Mouse (Mus musculus) forebrain, embryonic 10.5 days (tissue): ENCODE results near the gene Tmem267. TPM values are rescaled to one million over a fixed set of nuclear protein-coding genes. Genes with fewer than 3 reads are reported as not detected.
A peak's percentile ranks its signal among the peaks of the same experiment; 100 is the strongest.
"Not testable (repeated sequence)": the region's sequence is repeated elsewhere in the genome, so short reads cannot be mapped to it uniquely, and the experiment has no call there.

Experiments
- DNase-seq: peaks from one replicate; pipeline ENCODE4 v3.0.0-alpha.2; 2017; ENCODE audit warnings: low spot score; ENCODE audit errors: extremely low spot score
- H3K27ac ChIP-seq: fragments of 300-500 bp; sonication (generic); 2 replicates; pipeline ENCODE4 v1.5.1; 2016; ENCODE audit warnings: mild to moderate bottlenecking
- H3K27me3 ChIP-seq: fragments of 300-500 bp; sonication (generic); 2 replicates; pipeline ENCODE4 v1.6.1; 2016; ENCODE audit warnings: mild to moderate bottlenecking; ENCODE audit not compliant: poor library complexity, severe bottlenecking
- H3K36me3 ChIP-seq: fragments of 300-500 bp; sonication (generic); replicated peaks from 2 replicates; pipeline ENCODE4 v1.6.1; 2016; ENCODE audit warnings: mild to moderate bottlenecking, moderate library complexity
- H3K4me1 ChIP-seq: fragments of 300-500 bp; sonication (generic); 2 replicates; pipeline ENCODE4 v1.6.1; 2016
- H3K4me3 ChIP-seq: fragments of 300-500 bp; sonication (generic); 2 replicates; pipeline ENCODE4 v1.5.1; 2016; ENCODE audit warnings: mild to moderate bottlenecking, moderate library complexity
- H3K9me3 ChIP-seq: fragments of 300-500 bp; sonication (generic); 2 replicates; pipeline ENCODE4 v1.6.1; 2016; ENCODE audit warnings: mild to moderate bottlenecking, moderate library complexity
- WGBS: fragments of 180-500 bp; shearing (Covaris S2); methylation state at CpG from one replicate; pipeline ENCODE4 v1.1.7; 2016; 5-methylcytosine and 5-hydroxymethylcytosine counted together
- polyA plus RNA-seq: library from polyadenylated mRNA; unstranded; fragments of >200 nt; fragmentation: Nextera tagmentation; extraction: Ambion mirVana; gene quantifications from 2 replicates; pipeline ENCODE4 v1.2.1, GENCODE M21; 2016

Tmem267 gene
- 2.0 and 2.2 TPM in 2 replicates for polyA plus RNA-seq

GRCm38 (mm10) chr13:119487880-119488580 is at the start of gene Tmem267, which contains the start of gene 3110070M22Rik:
Tmem267 (plus strand) TSS chr13:119488039.
3110070M22Rik (minus strand) TSS chr13:119488383.
- Histone ChIP-seq H3K27ac (no peak within 1 kb of the TSS; the same call in 1 of the 2 replicates), H3K4me1 (no peaks in the 10 kb centered on the region), H3K27me3 (no peaks in the 10 kb centered on the region), H3K4me3 (no peak within 1 kb of the TSS), H3K36me3 (peaks cover 41% of the 10 kb centered on the region), H3K9me3 (peaks cover 24% of the 10 kb centered on the region)
- WGBS = 79% methylated on average over 87 of the region's 87 CpGs
- peak; percentile 61 for DNase-seq

DNA sequence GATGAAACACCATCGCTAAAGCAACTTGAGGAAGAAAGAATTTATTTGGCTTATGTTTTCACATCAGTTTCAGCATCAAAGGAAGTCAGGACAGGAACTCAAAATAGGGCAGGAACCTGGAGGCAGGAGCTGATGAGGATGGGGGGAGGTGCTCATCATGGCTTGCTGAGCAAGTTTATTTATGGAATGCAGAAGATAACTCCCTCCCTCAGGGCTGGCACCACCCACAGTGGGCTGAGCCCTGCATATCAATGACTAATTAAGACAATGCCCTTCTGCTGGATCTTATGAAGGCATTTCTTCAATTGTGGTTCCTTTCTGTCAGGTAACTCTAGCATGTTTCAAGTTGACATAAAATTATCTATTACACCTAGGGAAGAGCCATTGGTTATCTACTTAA is 45.6 kb upstream of the Tmem267 start:
- no peaks in the 10 kb centered on the region for H3K9me3 ChIP-seq
- 94% methylated on average over 1 of the region's 1 CpGs for WGBS
- H3K27ac ChIP-seq = no peak overlapping the region
- no peak overlapping the region for H3K4me3 ChIP-seq
- no peaks in the 10 kb centered on the region for H3K4me1 ChIP-seq
- no peak for DNase-seq
- peaks cover 99% of the 10 kb centered on the region for H3K36me3 ChIP-seq
- H3K27me3 ChIP-seq = no peaks in the 10 kb centered on the region

- Histone ChIP-seq H3K27me3 (no peaks in the 10 kb centered on the region), H3K36me3 (peaks cover 94% of the 10 kb centered on the region), H3K4me3 (no peak overlapping the region), H3K27ac (no peak overlapping the region), H3K9me3 (no peaks in the 10 kb centered on the region), H3K4me1 (no peaks in the 10 kb centered on the region)
- WGBS = 93% methylated on average over 4 of the region's 4 CpGs
- no peak for DNase-seq
Observed at GRCm38 (mm10) chr13:119453563-119453962, 34.3 kb upstream of the Tmem267 start.

GRCm38 (mm10) chr13:119455082-119455481 is 32.8 kb upstream of the Tmem267 start:
- H3K27me3 ChIP-seq = no peaks in the 10 kb centered on the region
- DNase-seq = no peak
- no peaks in the 10 kb centered on the region for H3K4me1 ChIP-seq
- H3K36me3 ChIP-seq = peaks cover 89% of the 10 kb centered on the region
- no peaks in the 10 kb centered on the region for H3K9me3 ChIP-seq
- no peak overlapping the region for H3K4me3 ChIP-seq
- no peak overlapping the region for H3K27ac ChIP-seq

GRCm38 (mm10) chr13:119456342-119456741 is 31.5 kb upstream of the Tmem267 start:
- H3K4me1 ChIP-seq = no peaks in the 10 kb centered on the region
- WGBS = 95% methylated on average over 7 of the region's 7 CpGs
- H3K4me3 ChIP-seq = no peak overlapping the region
- H3K27me3 ChIP-seq = no peaks in the 10 kb centered on the region
- DNase-seq = no peak
- no peak overlapping the region for H3K27ac ChIP-seq
- peaks cover 76% of the 10 kb centered on the region for H3K36me3 ChIP-seq
- H3K9me3 ChIP-seq = no peaks in the 10 kb centered on the region

GRCm38 (mm10) chr13:119461900-119462595 is 25.8 kb upstream of the Tmem267 start:
- Histone ChIP-seq H3K9me3 (no peaks in the 10 kb centered on the region), H3K27ac (peak overlapping the region; percentile 85), H3K4me1 (peaks cover 15% of the 10 kb centered on the region), H3K4me3 (peak overlapping the region; percentile 68), H3K36me3 (peaks cover 40% of the 10 kb centered on the region), H3K27me3 (no peaks in the 10 kb centered on the region)
- 4% methylated on average over 10 of the region's 10 CpGs for WGBS
- DNase-seq = no peak

DNA sequence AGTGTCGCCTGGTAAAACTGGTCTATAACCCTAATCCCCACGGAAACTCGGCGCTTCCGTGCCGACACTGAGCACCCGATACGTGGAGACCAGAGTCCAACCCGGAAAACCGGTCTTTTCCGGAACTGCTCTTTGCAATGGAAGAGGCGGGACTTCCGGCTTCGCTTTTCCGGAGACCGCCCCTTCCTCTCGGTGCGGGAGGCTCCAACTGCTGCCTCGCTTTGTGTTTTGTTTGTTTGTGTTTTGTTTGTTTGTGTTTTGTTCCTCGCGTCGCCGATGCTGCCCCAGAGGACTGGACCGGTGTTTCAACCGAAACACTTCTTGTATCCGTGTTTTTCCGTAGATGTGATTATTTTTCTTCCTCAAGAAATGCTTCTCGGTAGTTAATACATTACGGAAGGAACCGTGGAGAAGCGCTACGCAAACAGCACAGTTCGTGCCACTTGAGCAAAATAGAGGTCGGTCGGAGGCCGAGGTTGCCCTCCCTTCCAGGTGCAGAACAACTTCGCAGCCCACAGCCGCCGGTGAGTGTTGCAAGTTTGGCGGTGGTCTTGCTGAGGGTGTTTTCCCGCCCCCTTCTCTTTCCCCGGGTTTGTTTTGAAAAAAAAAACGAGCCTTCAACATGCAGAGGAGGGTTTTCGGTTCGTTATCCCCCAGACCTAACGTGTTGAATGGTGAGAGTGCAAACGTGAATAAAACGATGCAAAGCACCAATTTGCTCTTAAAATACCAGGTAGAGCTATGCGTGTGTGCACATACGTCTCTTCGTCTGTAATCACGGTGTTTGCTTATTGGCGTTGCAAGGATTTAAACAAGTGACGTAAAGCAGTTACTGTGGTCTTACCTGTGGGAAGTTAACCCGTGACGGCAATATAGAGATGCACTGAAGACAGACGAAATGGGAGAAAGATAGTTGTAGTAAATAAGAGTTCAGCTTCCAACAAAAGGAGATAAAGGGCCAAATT is 25.0 kb upstream of the Tmem267 start, which contains the start of gene 4833420G17Rik:
Gene 4833420G17Rik (plus strand): TSS at position 173 of the 965 bp plus-strand sequence.
- peak within 1 kb of the TSS; percentile 85 for H3K27ac ChIP-seq
- WGBS = 7% methylated on average over 57 of the region's 57 CpGs

DNA sequence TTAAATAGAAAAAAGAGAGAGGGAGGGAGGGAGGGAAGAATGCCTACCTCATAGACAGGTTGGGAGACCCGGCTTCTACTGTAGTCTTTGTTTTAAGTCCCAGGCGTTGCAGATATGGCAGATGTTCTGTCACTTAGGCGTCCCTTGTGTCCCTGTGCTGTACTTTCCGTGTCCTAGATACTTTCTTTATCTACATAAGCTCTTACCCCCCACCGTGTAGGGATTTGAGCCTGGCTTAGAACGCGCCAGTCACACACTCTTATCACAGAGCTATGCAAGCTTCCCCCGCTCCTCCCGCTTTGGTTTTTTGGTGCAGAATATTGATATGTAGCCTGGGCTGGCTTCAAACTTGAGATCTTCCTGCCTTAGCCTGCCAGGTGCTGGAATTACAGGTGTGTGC is 11.2 kb upstream of the Tmem267 start:
- no peak for DNase-seq
- Histone ChIP-seq H3K4me3 (no peak overlapping the region), H3K9me3 (no peaks in the 10 kb centered on the region), H3K27me3 (no peaks in the 10 kb centered on the region), H3K4me1 (no peaks in the 10 kb centered on the region), H3K36me3 (peaks cover 97% of the 10 kb centered on the region), H3K27ac (no peak overlapping the region)
- WGBS = 93% methylated on average over 9 of the region's 9 CpGs

More for the DNA sequence above, 25.0 kb upstream of the Tmem267 start, which contains the start of gene 4833420G17Rik:
- Histone ChIP-seq H3K4me1 (peaks cover 15% of the 10 kb centered on the region), H3K9me3 (no peaks in the 10 kb centered on the region), H3K4me3 (peak within 1 kb of the TSS; percentile 68), H3K27me3 (no peaks in the 10 kb centered on the region), H3K36me3 (peaks cover 41% of the 10 kb centered on the region)
- peak; percentile 88 for DNase-seq

DNA sequence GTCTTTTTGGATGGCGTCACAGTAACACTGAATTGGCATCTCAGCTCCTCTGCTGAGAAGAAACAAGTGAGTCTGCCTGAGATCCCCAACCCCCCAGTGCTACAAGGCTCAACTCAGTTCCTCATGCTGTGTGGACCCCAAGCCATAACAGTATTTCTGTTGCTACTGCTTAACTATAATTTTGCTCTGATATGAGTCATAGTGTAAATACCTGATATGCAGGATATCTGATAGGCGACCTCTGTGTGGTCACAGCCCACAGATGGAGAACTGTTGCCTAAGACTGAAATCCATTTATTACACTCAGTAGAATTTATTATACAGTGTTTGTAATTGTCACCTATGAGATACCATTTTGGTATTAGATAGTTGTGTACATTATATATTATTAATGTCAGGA is 10.1 kb upstream of the Tmem267 start:
- no peak overlapping the region for H3K4me3 ChIP-seq
- H3K4me1 ChIP-seq = no peaks in the 10 kb centered on the region
- no peak overlapping the region for H3K27ac ChIP-seq
- no peaks in the 10 kb centered on the region for H3K9me3 ChIP-seq
- no peaks in the 10 kb centered on the region for H3K27me3 ChIP-seq
- DNase-seq = no peak
- WGBS = 96% methylated on average over 2 of the region's 2 CpGs
- H3K36me3 ChIP-seq = peaks cover 97% of the 10 kb centered on the region

DNA sequence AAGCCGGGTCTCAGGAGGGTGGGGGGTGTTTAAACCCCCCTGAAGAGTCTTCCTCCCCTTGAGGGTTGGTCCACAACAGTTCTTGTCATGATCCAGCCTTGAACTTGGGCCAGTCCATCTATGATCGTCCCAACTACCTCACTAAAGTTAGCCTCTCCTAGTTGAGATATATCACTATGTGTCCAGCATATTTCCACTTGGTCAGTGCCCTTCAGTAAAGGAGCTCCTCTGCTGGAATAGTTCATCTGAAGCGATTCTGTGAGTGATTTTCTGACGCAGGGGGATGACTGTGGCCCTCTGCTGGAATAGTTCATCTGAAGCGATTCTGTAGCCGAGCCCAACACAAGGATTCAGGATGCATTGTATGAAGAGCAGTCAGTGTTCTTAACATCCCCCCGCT is 485 bp upstream of the Tmem267 start:
- no peaks in the 10 kb centered on the region for H3K4me1 ChIP-seq
- DNase-seq = no peak

DNA sequence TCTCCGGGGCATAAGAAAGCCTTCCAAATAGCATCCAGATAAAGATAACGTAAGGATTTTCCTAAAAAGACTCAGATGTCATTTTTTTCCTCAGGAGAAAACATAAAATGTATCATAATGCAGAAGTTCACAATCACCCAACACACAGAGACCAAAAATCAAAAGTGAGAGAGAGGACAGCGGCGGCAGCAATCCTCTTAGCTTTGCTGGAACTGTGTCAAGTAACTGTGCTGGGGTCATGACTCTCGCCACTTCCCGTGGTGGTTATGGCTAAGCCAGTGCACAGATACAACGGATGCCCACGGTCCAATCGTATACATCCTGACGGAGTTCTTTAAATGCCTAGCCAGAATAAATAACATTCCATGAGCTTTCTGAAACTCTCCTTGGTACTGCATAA is 4.2 kb downstream of the Tmem267 start:
- 93% methylated on average over 10 of the region's 10 CpGs for WGBS
- not testable (repeated sequence) for H3K4me3 ChIP-seq, H3K4me1 ChIP-seq, H3K27ac ChIP-seq, H3K27me3 ChIP-seq, H3K36me3 ChIP-seq, DNase-seq
- H3K9me3 ChIP-seq = peaks cover 31% of the 10 kb centered on the region

More for the DNA sequence above, 485 bp upstream of the Tmem267 start:
- Histone ChIP-seq H3K27me3 (no peaks in the 10 kb centered on the region), H3K9me3 (peaks cover 24% of the 10 kb centered on the region), H3K27ac (no peak overlapping the region), H3K4me3 (no peak overlapping the region), H3K36me3 (peaks cover 48% of the 10 kb centered on the region)
- 59% methylated on average over 7 of the region's 7 CpGs for WGBS

DNA sequence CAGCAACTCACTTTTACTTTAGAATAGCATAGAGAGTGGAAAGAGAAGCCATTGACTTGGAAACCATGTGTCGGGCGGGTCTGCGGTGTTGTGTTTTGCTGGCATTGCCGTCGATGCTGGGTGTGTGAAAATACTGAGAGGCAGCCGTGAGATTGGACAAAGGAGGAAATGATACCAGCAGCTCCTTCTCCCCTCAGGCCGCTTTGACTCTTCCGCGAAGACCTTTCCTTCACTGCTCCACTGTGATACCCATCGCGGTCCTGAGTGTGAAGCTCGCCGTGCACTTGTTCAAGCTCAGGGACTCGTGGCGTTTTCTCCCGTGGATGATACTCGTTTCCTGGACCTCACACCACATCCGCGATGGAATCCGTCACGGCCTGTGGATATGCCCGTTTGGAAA is 7.1 kb downstream of the Tmem267 start:
- 95% methylated on average over 13 of the region's 22 CpGs for WGBS

More for the DNA sequence above, 7.1 kb downstream of the Tmem267 start:
- DNase-seq, H3K27ac ChIP-seq, H3K4me3 ChIP-seq, H3K36me3 ChIP-seq, H3K4me1 ChIP-seq, H3K27me3 ChIP-seq: not testable (repeated sequence)
- H3K9me3 ChIP-seq = peaks cover 27% of the 10 kb centered on the region
